Mouse (Mus musculus): ENCODE results near the gene Sln.

- TF ChIP-seq ZC3H11A (IDR thresholded peaks at IDR 0.05; ENCODE audit: borderline replicate concordance, low read depth, low read length) = no peak
- no peak for TF ChIP-seq HCFC1 (IDR thresholded peaks at IDR 0.05; ENCODE audit: borderline replicate concordance, insufficient read depth, low read length)
- no peak for TF ChIP-seq MAFK (IDR thresholded peaks at IDR 0.05; ENCODE audit: insufficient read depth, low read depth, low read length)
Observed at GRCm38 (mm10) chr9:53877423-53877822, 27.5 kb downstream of the Sln start.

All from ES-E14 (cell line).